Mouse (Mus musculus) testis, adult 2 months (tissue): ENCODE data around the gene Dnajc9. TPM values are rescaled to one million over a fixed set of nuclear protein-coding genes. Genes with fewer than 3 reads are reported as not detected.

Experiments used
- H3K27ac ChIP-seq: fragments of 200-500 bp; 2 replicates; pipeline ENCODE4 v1.5.1; 2012; ENCODE audit warnings: low read depth, low read length; ENCODE audit not compliant: control insufficient read depth, insufficient read depth
- H3K27me3 ChIP-seq: fragments of 200-500 bp; 2 replicates; pipeline ENCODE4 v1.6.1; 2012; ENCODE audit warnings: mild to moderate bottlenecking, low read length, moderate library complexity; ENCODE audit not compliant: control insufficient read depth, insufficient read depth
- H3K36me3 ChIP-seq: fragments of 200-500 bp; 2 replicates; pipeline ENCODE4 v1.6.1; 2012; ENCODE audit warnings: mild to moderate bottlenecking, low read length; ENCODE audit not compliant: control insufficient read depth, insufficient read depth
- H3K4me1 ChIP-seq: fragments of 200-500 bp; 2 replicates; pipeline ENCODE4 v1.6.1; 2012; ENCODE audit warnings: low read length; ENCODE audit not compliant: control insufficient read depth, insufficient read depth
- H3K4me3 ChIP-seq: fragments of 200-500 bp; 2 replicates; pipeline ENCODE4 v1.5.1; 2012; ENCODE audit warnings: low read depth, mild to moderate bottlenecking, low read length, moderate library complexity, mixed read lengths; ENCODE audit not compliant: control insufficient read depth
- CTCF ChIP-seq: fragments of 200-500 bp; IDR thresholded peaks from 2 replicates; pipeline ENCODE4 v1.5.1; 2012; ENCODE audit warnings: low read depth, mild to moderate bottlenecking, inconsistent platforms, low read length, moderate library complexity; ENCODE audit not compliant: control insufficient read depth, insufficient read depth, insufficient replicate concordance
- POLR2A ChIP-seq: fragments of 200-500 bp; IDR thresholded peaks from 2 replicates; pipeline ENCODE4 v1.6.1; 2012; ENCODE audit warnings: low read depth, mild to moderate bottlenecking, inconsistent platforms, low read length, moderate library complexity; ENCODE audit not compliant: control insufficient read depth
- polyA plus RNA-seq: library from polyadenylated mRNA; depleted of rRNA; stranded (reverse); fragments of >200 nt; gene quantifications from 2 replicates; pipeline ENCODE4 v1.2.3, GENCODE M21; 2012

Dnajc9 gene
- polyA plus RNA-seq, 1 experiment, result 104 TPM

GRCm38 (mm10) chr14:20379087-20379640 is 9.5 kb downstream of the Dnajc9 start:
- Histone ChIP-seq H3K4me1 (no peaks in the 10 kb centered on the region), H3K4me3 (no peak overlapping the region), H3K27me3 (no peaks in the 10 kb centered on the region), H3K36me3 (no peaks in the 10 kb centered on the region; the same call in 1 of the 2 replicates), H3K27ac (no peak overlapping the region)
- TF ChIP-seq POLR2A, result no peak
- no peak for TF ChIP-seq CTCF

GRCm38 (mm10) chr14:20378313-20379061 is 10.2 kb downstream of the Dnajc9 start:
- no peaks in the 10 kb centered on the region for H3K4me1 ChIP-seq
- H3K27me3 ChIP-seq, result no peaks in the 10 kb centered on the region
- H3K4me3 ChIP-seq, result no peak overlapping the region
- no peak for TF ChIP-seq POLR2A
- peak; percentile 57; the same call in 1 of the 2 replicates for TF ChIP-seq CTCF
- no peak overlapping the region for H3K27ac ChIP-seq
- H3K36me3 ChIP-seq, result no peaks in the 10 kb centered on the region; the same call in 1 of the 2 replicates

- H3K27ac ChIP-seq, result no peak overlapping the region; the same call in 1 of the 2 replicates
- no peaks in the 10 kb centered on the region for H3K4me1 ChIP-seq
- TF ChIP-seq POLR2A (no peak), CTCF (no peak)
- no peak overlapping the region for H3K4me3 ChIP-seq
- no peaks in the 10 kb centered on the region; the same call in 1 of the 2 replicates for H3K36me3 ChIP-seq
- H3K27me3 ChIP-seq, result no peaks in the 10 kb centered on the region
Measured at GRCm38 (mm10) chr14:20377112-20377521, 11.6 kb downstream of the Dnajc9 start.

GRCm38 (mm10) chr14:20371854-20372253 is 16.9 kb downstream of the Dnajc9 start:
- no peaks in the 10 kb centered on the region for H3K27me3 ChIP-seq
- TF ChIP-seq POLR2A (no peak), CTCF (no peak)
- H3K36me3 ChIP-seq, result no peaks in the 10 kb centered on the region; the same call in 1 of the 2 replicates
- no peak overlapping the region for H3K27ac ChIP-seq
- no peaks in the 10 kb centered on the region for H3K4me1 ChIP-seq
- H3K4me3 ChIP-seq, result no peak overlapping the region

- H3K36me3 ChIP-seq, result no peaks in the 10 kb centered on the region; the same call in 1 of the 2 replicates
Measured at GRCm38 (mm10) chr14:20370798-20371197, 17.9 kb downstream of the Dnajc9 start.

GRCm38 (mm10) chr14:20368271-20368670 is 20.4 kb downstream of the Dnajc9 start:
- Histone ChIP-seq H3K27ac (no peak overlapping the region), H3K4me3 (no peak overlapping the region), H3K4me1 (no peaks in the 10 kb centered on the region), H3K36me3 (no peaks in the 10 kb centered on the region), H3K27me3 (no peaks in the 10 kb centered on the region)
- TF ChIP-seq POLR2A (no peak), CTCF (no peak)

More at GRCm38 (mm10) chr14:20370798-20371197, 17.9 kb downstream of the Dnajc9 start:
- Histone ChIP-seq H3K27ac (no peak overlapping the region), H3K4me1 (no peaks in the 10 kb centered on the region), H3K27me3 (no peaks in the 10 kb centered on the region), H3K4me3 (no peak overlapping the region)
- TF ChIP-seq POLR2A, result no peak
- TF ChIP-seq CTCF, result no peak

- TF ChIP-seq CTCF (no peak), POLR2A (no peak)
- H3K4me1 ChIP-seq, result no peaks in the 10 kb centered on the region
- H3K36me3 ChIP-seq, result peaks cover 4% of the 10 kb centered on the region
- H3K4me3 ChIP-seq, result no peak overlapping the region
- no peak overlapping the region for H3K27ac ChIP-seq
- no peaks in the 10 kb centered on the region for H3K27me3 ChIP-seq
Measured at GRCm38 (mm10) chr14:20363230-20363629, 25.5 kb downstream of the Dnajc9 start.
